ENCODE assay signal across 8 mouse cellular contexts in genomic region chr14:34503325-34503647, GRCm38 (mm10). TPM values are rescaled to one million over a fixed set of nuclear protein-coding genes. Genes with fewer than 3 reads are reported as not detected.
DNase-seq lines count a peak whose midpoint lies in the region; ATAC-seq and TF ChIP-seq lines count a peak whose summit lies in the region.

Gene Bmpr1a, minus strand, starts transcription at chr14:34503341.

- no peak for TF ChIP-seq CTCF in layer of hippocampus, adult 2 months (conservative IDR thresholded peaks at IDR 0.05)
- no peak for TF ChIP-seq CTCF in bone marrow, adult 2 months (IDR thresholded peaks at IDR 0.05; ENCODE audit: control insufficient read depth, insufficient read depth, low read length)
- TF ChIP-seq CTCF in small intestine, adult 2 months (IDR thresholded peaks at IDR 0.05; ENCODE audit: extremely low read depth, insufficient read length, insufficient replicate concordance, low read depth, low read length), result no peak

- H3K27ac ChIP-seq in layer of hippocampus, adult 2 months, result peak within 1 kb of the TSS; percentile 98
- H3K27ac ChIP-seq in bone marrow, adult 2 months (ENCODE audit: control insufficient read depth, insufficient read depth, low read depth, low read length, poor library complexity), result peak within 1 kb of the TSS; percentile 65; the same call in 1 of the 2 replicates
- H3K27ac ChIP-seq in heart, embryonic 11.5 days (ENCODE audit: low read depth, low read length), result peak within 1 kb of the TSS; percentile 99
- peak within 1 kb of the TSS; percentile 88 for H3K27ac ChIP-seq in small intestine, adult 2 months (ENCODE audit: insufficient read depth, low read depth, low read length)

- H3K4me3 ChIP-seq in layer of hippocampus, adult 2 months, result peak within 1 kb of the TSS; percentile 69
- H3K4me3 ChIP-seq in bone marrow, adult 2 months (replicated peaks; ENCODE audit: control insufficient read depth, low read depth, low read length), result peak within 1 kb of the TSS; percentile 51
- peak within 1 kb of the TSS; percentile 95 for H3K4me3 ChIP-seq in heart, embryonic 11.5 days (ENCODE audit: low read depth, low read length)
- peak within 1 kb of the TSS; percentile 95 for H3K4me3 ChIP-seq in small intestine, adult 2 months (ENCODE audit: low read depth, low read length)

- no peaks in the 10 kb centered on the region for H3K36me3 ChIP-seq in heart, embryonic 11.5 days (ENCODE audit: control insufficient read depth, insufficient read depth, low read length)
- H3K36me3 ChIP-seq in small intestine, adult 2 months (ENCODE audit: control insufficient read depth, insufficient read depth, low read length), result no peaks in the 10 kb centered on the region

- H3K9me3 ChIP-seq in heart, embryonic 11.5 days (replicated peaks; ENCODE audit: control insufficient read depth, low read length), result no peaks in the 10 kb centered on the region

- ATAC-seq in heart, embryonic 11.5 days (replicated peaks; ENCODE audit: insufficient number of reproducible peaks, low FRiP score, low TSS enrichment), result no peak

- H3K9ac ChIP-seq in heart, embryonic 11.5 days (ENCODE audit: low read depth, low read length), result peak within 1 kb of the TSS; percentile 100

- DNase-seq in layer of hippocampus, adult 2 months (ENCODE audit: low spot score in 2 of 2), result no peak
- no peak for DNase-seq in layer of hippocampus, adult 11-12 months (ENCODE audit: low spot score)
- DNase-seq in left cerebral cortex, postnatal 25 days (ENCODE audit: low spot score in 2 of 2), result no peak
- DNase-seq in cerebellum, postnatal 14 days, result no peak
- no peak for DNase-seq in spleen, postnatal 10 days (ENCODE audit: low spot score in 2 of 2)

- no peaks in the 10 kb centered on the region for H3K4me1 ChIP-seq in bone marrow, adult 2 months (ENCODE audit: control insufficient read depth, insufficient read depth, low read length)
- peaks cover 42% of the 10 kb centered on the region for H3K4me1 ChIP-seq in heart, embryonic 11.5 days (ENCODE audit: control insufficient read depth, insufficient read depth, low read length)
- H3K4me1 ChIP-seq in small intestine, adult 2 months (ENCODE audit: control insufficient read depth, insufficient read depth, insufficient read length, low read length), result peaks cover 17% of the 10 kb centered on the region

- peak within 1 kb of the TSS; percentile 72 for H3K4me2 ChIP-seq in heart, embryonic 11.5 days

- no peak for TF ChIP-seq POLR2A in bone marrow, adult 2 months (IDR thresholded peaks at IDR 0.05; ENCODE audit: borderline replicate concordance, control insufficient read depth, low read depth, low read length)
- TF ChIP-seq POLR2A in small intestine, adult 2 months (IDR thresholded peaks at IDR 0.05; ENCODE audit: low read depth, low read length), result 0 out of 2 replicates have a peak, but pooled peaks have one; percentile 20

- intact Hi-C loops in left cerebral cortex, postnatal 25 days (cut with DNase I), result loop anchor here (2.0 kb wide), 1 partner anchor 192 kb away; the partner anchor contains the start of genes Glud1 and Shld2

- WGBS in bone marrow, adult 2 months, result 10% methylated on average over 15 of the region's 15 CpGs
- WGBS in heart, embryonic 11.5 days (ENCODE audit: insufficient replicate concordance), result 10% methylated on average over 15 of the region's 15 CpGs
- WGBS in small intestine, adult 2 months, result 13% methylated on average over 15 of the region's 15 CpGs

- H3K27me3 ChIP-seq in heart, embryonic 11.5 days (ENCODE audit: control insufficient read depth, insufficient read depth, low read length), result no peaks in the 10 kb centered on the region
- no peaks in the 10 kb centered on the region for H3K27me3 ChIP-seq in small intestine, adult 2 months (ENCODE audit: control insufficient read depth, insufficient read depth, low read length)

RNA-seq across cellular contexts. Expression of gene Bmpr1a, which starts in this region (rescaled TPM):
- 10 to 100 TPM; 36.5 to 42.2 TPM for total RNA-seq in layer of hippocampus, adult 2 months (2021)
- 0.57 and 5.9 TPM in 2 replicates for polyA plus RNA-seq in bone marrow, adult 2 months (2011; ENCODE audit: insufficient read depth, insufficient read length, low replicate concordance, missing spikeins)
- polyA plus RNA-seq in heart, embryonic 11.5 days (2014; fragmentation: Nextera tagmentation; extraction: Ambion mirVana), result 48.1 and 48.5 TPM in 2 replicates
- total RNA-seq in left cerebral cortex, postnatal 25 days (2021), result 10 to 100 TPM; 33.5 to 35.0 TPM
- polyA plus RNA-seq in small intestine, adult 2 months (2012; rRNA removed), result 2.4 and 3.3 TPM in 2 replicates
